Mouse (Mus musculus) CH12.LX (cell line): ENCODE data around the gene Carmil1.

Experiments
- CHD1 ChIP-seq: IDR thresholded peaks from 2 replicates; pipeline ENCODE4 v1.6.1; 2012; ENCODE audit warnings: low read depth, low read length, improper control_type of control experiment, inconsistent platforms
- CTCF ChIP-seq, 2 experiments: IDR thresholded peaks in 1 of 2; conservative IDR thresholded peaks in 1 of 2; 2 replicates each; pipeline ENCODE4 v1.5.1; 2011 to 2012; ENCODE audit warnings: low read depth in 2 of 2, low read length in 2 of 2, improper control_type of control experiment in 1 of 2, inconsistent platforms in 1 of 2, mild to moderate bottlenecking in 1 of 2, moderate library complexity in 1 of 2
- EP300 ChIP-seq: IDR thresholded peaks from 2 replicates; pipeline ENCODE4 v1.6.1; 2011; ENCODE audit warnings: low read length, improper control_type of control experiment
- ETS1 ChIP-seq: conservative IDR thresholded peaks from 2 replicates; pipeline ENCODE4 v1.6.1; 2012; ENCODE audit warnings: low read depth, mild to moderate bottlenecking, inconsistent platforms, low read length, improper control_type of control experiment, moderate library complexity
- MAFK ChIP-seq: IDR thresholded peaks from 2 replicates; pipeline ENCODE4 v1.6.1; 2011; ENCODE audit warnings: low read length, improper control_type of control experiment; ENCODE audit not compliant: insufficient replicate concordance
- MAX ChIP-seq: IDR thresholded peaks from 2 replicates; pipeline ENCODE4 v1.6.1; 2011; ENCODE audit warnings: low read length, improper control_type of control experiment
- MXI1 ChIP-seq: IDR thresholded peaks from 2 replicates; pipeline ENCODE4 v1.6.1; 2011; ENCODE audit warnings: mild to moderate bottlenecking, low read depth, low read length, improper control_type of control experiment
- POLR2A ChIP-seq: IDR thresholded peaks from 2 replicates; pipeline ENCODE4 v1.6.1; 2011; ENCODE audit warnings: low read depth, mild to moderate bottlenecking, improper control_type of control experiment, low read length
- SIN3A ChIP-seq: IDR thresholded peaks from 2 replicates; pipeline ENCODE4 v1.6.1; 2012; ENCODE audit warnings: low read length, improper control_type of control experiment, inconsistent platforms
- SMC3 ChIP-seq: IDR thresholded peaks from 2 replicates; pipeline ENCODE4 v1.6.1; 2011; ENCODE audit warnings: low read depth, low read length, improper control_type of control experiment
- UBTF ChIP-seq: IDR thresholded peaks from 2 replicates; pipeline ENCODE4 v1.6.1; 2012; ENCODE audit warnings: low read depth, mild to moderate bottlenecking, inconsistent platforms, low read length, improper control_type of control experiment, moderate library complexity

DNA sequence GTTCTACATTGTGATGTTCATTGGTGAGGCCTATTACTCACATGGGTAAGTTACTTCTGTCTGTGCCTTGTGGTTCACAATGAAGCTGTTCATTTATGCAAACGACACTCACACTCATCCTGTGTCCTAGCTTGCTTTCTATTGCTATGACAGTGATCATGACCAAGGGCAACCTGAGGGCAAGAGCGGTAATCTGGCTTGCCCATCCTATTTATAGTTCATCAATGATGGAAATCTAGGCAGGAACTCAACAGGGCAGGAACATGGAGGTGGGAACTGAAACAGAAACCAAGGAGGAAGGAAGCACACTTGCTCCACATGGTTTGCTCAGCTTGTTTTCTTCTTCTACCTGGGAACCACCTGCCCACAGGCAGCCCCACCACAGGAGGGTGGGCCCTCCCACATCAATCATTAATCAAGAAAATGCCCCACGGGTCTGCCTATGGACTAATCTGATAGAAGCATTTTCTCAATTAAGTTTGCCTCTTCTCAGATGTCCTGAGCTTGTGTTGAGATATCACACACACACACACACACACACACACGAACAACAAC is 50.0 kb downstream of the Carmil1 start:
- TF ChIP-seq MAFK (no peak), EP300 (no peak), CTCF (conservative IDR thresholded peaks at IDR 0.05 in 1 of 2, IDR thresholded peaks at IDR 0.05 in 1 of 2; ENCODE audit: low read depth in 2 of 2, low read length in 2 of 2) (no peak), SMC3 (no peak), CHD1 (no peak), SIN3A (no peak), MAX (no peak), ETS1 (no peak), MXI1 (no peak), POLR2A (no peak), UBTF (no peak)
